Mouse (Mus musculus) liver, postnatal 0 days (tissue): ENCODE results near the gene Nanos3.

Experiments
- CTCF ChIP-seq: sonication (generic); IDR thresholded peaks from 2 replicates; pipeline ENCODE4 v1.5.1; 2016; ENCODE audit warnings: antibody characterized with exemption, low read depth
- EP300 ChIP-seq: IDR thresholded peaks from 2 replicates; pipeline ENCODE4 v1.6.1; 2016; ENCODE audit warnings: antibody characterized with exemption, low read depth, mild to moderate bottlenecking

GRCm38 (mm10) chr8:84207811-84208210 lies 22.8 kb upstream of the Nanos3 start:
- TF ChIP-seq CTCF (no peak), EP300 (no peak)
